Mouse (Mus musculus) forebrain, embryonic 12.5 days (tissue): ENCODE measurements around the gene Psme2. TPM values are rescaled to one million over a fixed set of nuclear protein-coding genes. Genes with fewer than 3 reads are reported as not detected.
A peak's percentile ranks its signal among the peaks of the same experiment; 100 is the strongest.

ENCODE experiments used
- ATAC-seq: fragments of 200-750 bp; cut with Nextera tagmentation; 2 replicates; pipeline ENCODE4 v1.8.0; 2017; ENCODE audit warnings: moderate TSS enrichment; ENCODE audit not compliant: low FRiP score
- H3K27ac ChIP-seq: fragments of 300-500 bp; sonication (generic); 2 replicates; pipeline ENCODE4 v1.5.1; 2016; ENCODE audit warnings: mild to moderate bottlenecking
- H3K27me3 ChIP-seq: fragments of 300-500 bp; sonication (generic); 2 replicates; pipeline ENCODE4 v1.6.1; 2016; ENCODE audit warnings: mild to moderate bottlenecking
- H3K36me3 ChIP-seq: fragments of 300-500 bp; sonication (generic); replicated peaks from 2 replicates; pipeline ENCODE4 v1.6.1; 2016; ENCODE audit warnings: mild to moderate bottlenecking
- H3K4me1 ChIP-seq: fragments of 300-500 bp; sonication (generic); 2 replicates; pipeline ENCODE4 v1.6.1; 2016
- H3K4me2 ChIP-seq: fragments of 300-500 bp; sonication (generic); 2 replicates; pipeline ENCODE4 v1.6.1; 2016; ENCODE audit warnings: mild to moderate bottlenecking, moderate library complexity
- H3K4me3 ChIP-seq: fragments of 300-500 bp; sonication (generic); replicated peaks from 2 replicates; pipeline ENCODE4 v1.5.1; 2016; ENCODE audit warnings: mild to moderate bottlenecking
- H3K9ac ChIP-seq: fragments of 300-500 bp; sonication (generic); 2 replicates; pipeline ENCODE4 v1.6.1; 2016; ENCODE audit warnings: mild to moderate bottlenecking
- H3K9me3 ChIP-seq: fragments of 300-500 bp; sonication (generic); 2 replicates; pipeline ENCODE4 v1.6.1; 2016
- WGBS: fragments of 180-500 bp; shearing (Covaris S2); methylation state at CpG from one replicate; pipeline ENCODE4 v1.1.7; 2016; 5-methylcytosine and 5-hydroxymethylcytosine counted together
- polyA plus RNA-seq: library from polyadenylated mRNA; unstranded; fragments of >200 nt; fragmentation: Nextera tagmentation; extraction: Ambion mirVana; gene quantifications from 2 replicates; pipeline ENCODE4 v1.2.1, GENCODE M21; 2016

Psme2 gene
- polyA plus RNA-seq, 1 experiment from 2014 or later, result 199 TPM

DNA sequence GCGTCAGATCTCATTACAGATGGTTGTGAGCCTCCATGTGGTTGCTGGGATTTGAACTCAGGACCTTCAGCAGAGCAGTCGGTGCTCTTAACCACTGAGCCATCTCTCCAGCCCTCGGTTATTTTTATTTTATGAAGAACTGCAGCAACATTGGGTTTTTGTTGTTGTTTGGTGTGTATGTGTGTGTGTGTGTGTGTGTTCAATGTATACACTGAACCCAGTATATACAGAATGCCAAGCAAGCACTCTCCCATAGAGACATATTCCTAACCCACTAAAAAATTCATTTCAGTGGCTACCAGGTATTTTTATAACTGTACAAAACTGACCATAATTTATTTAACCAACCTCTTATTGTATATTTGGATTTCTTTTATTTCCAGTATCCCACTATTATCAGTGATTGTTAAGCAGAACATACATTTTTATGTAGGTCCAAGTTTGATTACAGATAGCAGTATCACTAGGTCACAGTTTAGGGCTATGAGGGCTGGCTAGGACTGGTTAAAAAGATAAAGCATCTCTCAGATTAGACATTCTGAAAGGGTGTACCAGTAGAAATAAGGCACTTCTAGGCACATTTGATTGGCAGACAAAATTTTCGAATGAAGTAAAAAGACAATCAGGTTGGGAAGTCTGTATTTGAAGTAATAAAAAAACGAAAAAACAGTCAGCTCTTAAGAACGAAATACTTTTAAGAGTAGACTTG, 32.0 kb downstream of the Psme2 start:
- no peak overlapping the region for H3K27ac ChIP-seq
- H3K4me2 ChIP-seq, result peak overlapping the region; percentile 81
- H3K4me1 ChIP-seq, result peaks cover 18% of the 10 kb centered on the region
- 56% methylated on average over 6 of the region's 6 CpGs for WGBS
- peak overlapping the region; percentile 71; the same call in 1 of the 2 replicates for H3K9ac ChIP-seq
- H3K9me3 ChIP-seq, result no peaks in the 10 kb centered on the region
- peak overlapping the region; percentile 69 for H3K4me3 ChIP-seq
- ATAC-seq, result no peak
- H3K27me3 ChIP-seq, result no peaks in the 10 kb centered on the region
- H3K36me3 ChIP-seq, result peaks cover 6% of the 10 kb centered on the region

DNA sequence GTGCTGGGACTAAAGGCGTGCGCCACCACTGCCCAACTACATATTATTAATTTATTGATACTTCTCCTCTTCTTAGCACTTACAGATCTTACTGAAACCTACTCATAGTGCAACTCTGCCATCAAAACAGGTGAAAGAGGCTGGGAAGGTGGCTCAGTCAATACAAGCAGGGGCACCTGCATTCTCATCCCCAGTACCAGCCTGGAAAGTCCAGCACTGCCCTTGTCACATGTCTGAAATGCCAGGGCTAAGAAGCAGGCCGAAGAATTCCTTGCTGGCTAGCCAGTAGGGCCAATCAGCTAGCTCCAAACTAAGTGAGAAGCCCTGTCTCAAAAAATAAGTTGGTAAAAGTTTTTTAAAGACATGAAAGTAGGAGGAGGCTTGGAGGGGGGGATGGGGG, 33.3 kb downstream of the Psme2 start:
- H3K4me2 ChIP-seq, result no peak overlapping the region
- 87% methylated on average over 3 of the region's 3 CpGs for WGBS
- peaks cover 18% of the 10 kb centered on the region for H3K4me1 ChIP-seq
- ATAC-seq, result no peak
- H3K36me3 ChIP-seq, result no peaks in the 10 kb centered on the region
- H3K27me3 ChIP-seq, result no peaks in the 10 kb centered on the region
- no peak overlapping the region for H3K4me3 ChIP-seq
- no peak overlapping the region for H3K27ac ChIP-seq
- no peaks in the 10 kb centered on the region for H3K9me3 ChIP-seq
- H3K9ac ChIP-seq, result no peak overlapping the region

DNA sequence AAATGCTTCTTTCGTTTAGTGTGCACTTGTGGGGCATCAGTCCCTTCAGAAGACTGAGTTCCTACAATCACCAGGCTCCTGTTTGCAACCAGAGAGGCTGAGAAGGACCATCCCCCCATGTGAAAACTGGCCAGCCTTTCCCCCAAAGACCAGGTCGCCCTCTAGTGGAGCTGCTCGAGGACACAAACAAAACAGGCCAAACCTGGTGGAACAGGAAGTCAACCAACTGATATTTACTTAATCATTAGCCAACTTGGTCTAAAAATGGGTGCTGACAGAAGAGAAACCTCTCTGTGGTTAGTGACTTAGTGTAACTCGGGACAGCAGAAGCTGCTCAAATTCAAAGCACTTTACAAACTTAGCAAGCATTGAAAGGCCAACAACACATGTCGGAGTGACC, 33.9 kb downstream of the Psme2 start:
- Histone ChIP-seq H3K9me3 (no peaks in the 10 kb centered on the region), H3K36me3 (no peaks in the 10 kb centered on the region), H3K4me3 (no peak overlapping the region), H3K9ac (no peak overlapping the region), H3K4me1 (peaks cover 16% of the 10 kb centered on the region), H3K27me3 (no peaks in the 10 kb centered on the region), H3K4me2 (no peak overlapping the region), H3K27ac (no peak overlapping the region)
- ATAC-seq, result no peak
- WGBS, result 30% methylated on average over 5 of the region's 5 CpGs

DNA sequence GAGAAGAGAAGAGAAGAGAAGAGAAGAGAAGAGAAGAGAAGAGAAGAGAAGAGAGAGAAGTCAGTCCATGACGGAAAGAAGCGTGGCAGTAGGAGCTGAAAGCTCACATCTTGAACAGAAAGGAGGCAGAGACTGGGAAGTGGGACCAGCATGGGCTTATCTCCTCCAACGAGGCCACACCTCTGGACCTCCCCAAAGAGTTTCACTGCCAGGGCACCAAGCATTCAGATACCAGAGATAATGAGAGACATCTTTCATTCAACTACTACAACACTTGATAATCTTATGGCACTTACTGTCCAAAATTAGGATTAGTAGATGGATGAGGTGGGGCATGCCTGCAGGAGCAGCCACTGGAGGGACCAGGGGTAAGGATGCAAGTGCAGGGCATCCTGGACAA, 35.1 kb downstream of the Psme2 start:
- Histone ChIP-seq H3K9me3 (no peaks in the 10 kb centered on the region), H3K27me3 (no peaks in the 10 kb centered on the region), H3K27ac (no peak overlapping the region), H3K9ac (no peak overlapping the region), H3K36me3 (no peaks in the 10 kb centered on the region), H3K4me2 (no peak overlapping the region), H3K4me1 (peaks cover 5% of the 10 kb centered on the region; the same call in 1 of the 2 replicates), H3K4me3 (no peak overlapping the region)
- ATAC-seq, result no peak
- WGBS, result 75% methylated on average over 3 of the region's 3 CpGs

DNA sequence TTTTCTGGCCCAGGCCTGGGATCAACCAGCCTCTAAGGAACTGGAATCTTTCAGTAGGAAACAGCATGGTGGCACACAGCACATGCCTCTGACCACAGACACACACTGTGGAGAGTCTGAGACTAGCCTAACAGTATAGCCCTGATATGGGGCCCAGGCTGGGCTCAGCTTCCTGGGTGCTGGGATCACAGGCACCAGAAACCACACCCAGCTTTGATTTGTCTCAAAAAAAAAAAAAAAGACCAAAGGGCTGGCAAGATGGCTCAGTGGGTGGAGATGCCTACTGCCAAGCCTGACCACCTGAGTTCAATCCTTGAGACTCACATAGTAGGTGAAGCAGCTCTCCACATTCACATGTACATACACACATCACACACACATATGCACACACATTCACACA, 36.3 kb downstream of the Psme2 start:
- Histone ChIP-seq H3K4me2 (no peak overlapping the region), H3K4me1 (peaks cover 5% of the 10 kb centered on the region; the same call in 1 of the 2 replicates), H3K4me3 (no peak overlapping the region), H3K9ac (no peak overlapping the region), H3K36me3 (no peaks in the 10 kb centered on the region), H3K27ac (no peak overlapping the region), H3K9me3 (no peaks in the 10 kb centered on the region), H3K27me3 (no peaks in the 10 kb centered on the region)
- no peak for ATAC-seq

DNA sequence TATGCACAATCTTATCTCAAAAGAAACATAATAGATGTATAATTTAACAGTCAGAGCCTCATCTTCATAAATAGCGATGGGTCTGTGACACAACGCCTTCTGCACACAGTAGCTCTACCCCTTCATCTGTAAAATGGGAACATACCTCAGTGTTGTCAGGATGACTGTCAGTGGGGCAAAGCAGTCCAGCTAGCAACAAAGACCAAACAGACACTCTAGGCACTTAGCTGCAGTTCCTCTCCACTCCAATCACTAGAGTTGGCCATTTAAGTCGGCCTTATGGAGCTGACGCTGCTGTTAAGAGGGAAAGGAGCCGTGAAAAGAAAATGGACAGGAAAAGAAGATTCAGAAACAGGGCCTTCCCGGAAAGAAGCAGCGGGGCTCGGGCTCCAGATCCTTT, 39.1 kb downstream of the Psme2 start:
- H3K9me3 ChIP-seq, result no peaks in the 10 kb centered on the region
- peaks cover 20% of the 10 kb centered on the region for H3K36me3 ChIP-seq
- no peak overlapping the region for H3K27ac ChIP-seq
- peaks cover under 1% of the 10 kb centered on the region; the same call in 1 of the 2 replicates for H3K4me1 ChIP-seq
- H3K27me3 ChIP-seq, result no peaks in the 10 kb centered on the region
- H3K9ac ChIP-seq, result no peak overlapping the region
- 94% methylated on average over 8 of the region's 8 CpGs for WGBS
- H3K4me2 ChIP-seq, result no peak overlapping the region
- no peak overlapping the region for H3K4me3 ChIP-seq
- no peak for ATAC-seq

DNA sequence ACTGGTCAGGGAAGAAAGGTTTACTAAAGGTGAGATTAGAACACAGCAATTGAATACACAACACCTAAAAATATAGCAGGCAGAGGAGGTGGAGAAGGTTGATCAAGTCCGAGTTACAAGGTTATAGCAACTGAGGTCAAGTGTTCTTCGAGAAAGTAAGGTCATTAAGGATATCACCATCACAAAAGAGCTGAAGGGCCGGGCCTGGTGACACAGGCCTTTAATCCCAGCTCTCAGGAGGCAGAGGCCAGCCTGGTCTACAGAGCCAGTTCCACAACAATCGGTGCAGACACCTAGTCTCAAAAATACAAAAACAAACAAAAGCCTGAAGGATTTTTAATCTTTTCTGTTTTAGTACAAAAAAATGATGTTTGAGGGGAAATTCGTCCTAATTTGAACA, 39.6 kb downstream of the Psme2 start:
- no peak overlapping the region for H3K4me2 ChIP-seq
- no peak for ATAC-seq
- no peaks in the 10 kb centered on the region for H3K4me1 ChIP-seq
- H3K9me3 ChIP-seq, result no peaks in the 10 kb centered on the region
- H3K27me3 ChIP-seq, result no peaks in the 10 kb centered on the region
- H3K36me3 ChIP-seq, result peaks cover 22% of the 10 kb centered on the region
- 71% methylated on average over 5 of the region's 5 CpGs for WGBS
- H3K4me3 ChIP-seq, result no peak overlapping the region
- no peak overlapping the region for H3K27ac ChIP-seq
- no peak overlapping the region for H3K9ac ChIP-seq

DNA sequence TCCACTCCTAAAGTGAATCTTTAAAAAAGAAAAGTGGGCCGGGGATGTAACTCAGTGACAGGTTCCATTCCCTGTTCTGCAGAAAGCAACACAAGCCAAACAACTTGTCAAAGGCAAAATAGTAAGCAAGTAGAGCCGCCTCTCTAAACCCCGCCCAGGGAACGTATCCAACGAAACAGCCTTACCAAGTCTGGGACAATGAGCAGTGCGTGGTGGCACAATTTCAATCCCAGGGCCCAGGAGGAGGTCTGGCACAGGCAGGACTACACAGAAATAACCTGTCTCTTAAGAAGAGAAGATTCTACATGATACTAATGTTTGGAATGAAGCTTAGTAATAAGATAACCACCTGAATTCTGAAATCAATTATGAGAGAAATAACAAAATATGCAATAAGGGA, 40.7 kb downstream of the Psme2 start:
- H3K36me3 ChIP-seq, result peaks cover 26% of the 10 kb centered on the region
- no peaks in the 10 kb centered on the region for H3K27me3 ChIP-seq
- no peaks in the 10 kb centered on the region for H3K9me3 ChIP-seq
- H3K9ac ChIP-seq, result no peak overlapping the region
- no peak overlapping the region for H3K27ac ChIP-seq
- H3K4me2 ChIP-seq, result no peak overlapping the region
- no peak for ATAC-seq
- no peaks in the 10 kb centered on the region for H3K4me1 ChIP-seq
- no peak overlapping the region for H3K4me3 ChIP-seq
- 88% methylated on average over 6 of the region's 6 CpGs for WGBS

DNA sequence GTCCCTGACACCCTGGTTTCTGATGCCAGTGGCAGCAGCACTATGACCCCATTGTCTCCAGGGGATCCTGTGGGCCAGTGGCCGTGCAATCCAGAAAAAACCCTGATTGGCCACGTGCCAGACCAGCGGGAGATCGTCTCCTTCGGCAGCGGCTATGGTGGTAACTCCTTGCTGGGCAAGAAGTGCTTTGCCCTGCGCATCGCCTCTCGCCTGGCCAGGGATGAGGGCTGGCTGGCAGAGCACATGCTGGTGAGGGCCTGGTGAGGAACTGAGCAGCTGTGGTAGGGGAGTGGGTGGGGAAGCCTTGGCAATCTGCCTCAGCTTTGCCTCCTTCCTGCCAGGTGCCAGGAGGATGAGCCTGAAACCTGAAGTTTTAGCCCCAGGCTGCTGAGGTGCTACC, 46.6 kb downstream of the Psme2 start:
- WGBS, result 85% methylated on average over 9 of the region's 9 CpGs
- Histone ChIP-seq H3K27ac (0 out of 2 replicates have a peak overlapping the region, but pooled peaks have one; percentile 19), H3K9me3 (no peaks in the 10 kb centered on the region), H3K36me3 (peaks cover 38% of the 10 kb centered on the region), H3K9ac (peak overlapping the region; percentile 38; the same call in 1 of the 2 replicates), H3K4me2 (no peak overlapping the region), H3K4me3 (no peak overlapping the region), H3K27me3 (no peaks in the 10 kb centered on the region), H3K4me1 (peaks cover 19% of the 10 kb centered on the region)
- no peak for ATAC-seq

DNA sequence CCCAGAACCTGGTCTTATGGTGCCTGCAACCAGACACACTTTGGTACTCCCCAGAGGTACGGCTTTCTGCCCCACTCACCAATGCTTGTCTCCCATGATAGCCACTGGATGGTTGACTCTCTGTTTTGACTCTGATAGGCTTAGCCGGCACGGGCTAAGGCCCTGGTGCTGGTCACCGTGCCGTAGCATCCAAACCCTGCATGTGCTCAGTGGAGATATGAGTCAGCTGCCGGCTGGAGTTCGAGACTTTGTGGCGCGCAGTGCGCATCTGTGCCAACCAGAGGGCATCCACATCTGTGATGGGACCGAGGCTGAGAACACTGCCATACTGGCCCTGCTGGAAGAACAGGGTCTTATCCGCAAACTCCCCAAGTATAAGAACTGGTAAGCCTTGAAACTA, 48.6 kb downstream of the Psme2 start:
- H3K4me3 ChIP-seq, result no peak overlapping the region
- peaks cover 19% of the 10 kb centered on the region for H3K36me3 ChIP-seq
- WGBS, result 97% methylated on average over 12 of the region's 12 CpGs
- no peak overlapping the region for H3K4me2 ChIP-seq
- H3K4me1 ChIP-seq, result peaks cover 19% of the 10 kb centered on the region
- no peak overlapping the region for H3K27ac ChIP-seq
- no peak overlapping the region for H3K9ac ChIP-seq
- 0 out of 2 replicates have a peak, but pooled peaks cover 3% of the 10 kb centered on the region for H3K27me3 ChIP-seq
- no peaks in the 10 kb centered on the region for H3K9me3 ChIP-seq
- ATAC-seq, result no peak

DNA sequence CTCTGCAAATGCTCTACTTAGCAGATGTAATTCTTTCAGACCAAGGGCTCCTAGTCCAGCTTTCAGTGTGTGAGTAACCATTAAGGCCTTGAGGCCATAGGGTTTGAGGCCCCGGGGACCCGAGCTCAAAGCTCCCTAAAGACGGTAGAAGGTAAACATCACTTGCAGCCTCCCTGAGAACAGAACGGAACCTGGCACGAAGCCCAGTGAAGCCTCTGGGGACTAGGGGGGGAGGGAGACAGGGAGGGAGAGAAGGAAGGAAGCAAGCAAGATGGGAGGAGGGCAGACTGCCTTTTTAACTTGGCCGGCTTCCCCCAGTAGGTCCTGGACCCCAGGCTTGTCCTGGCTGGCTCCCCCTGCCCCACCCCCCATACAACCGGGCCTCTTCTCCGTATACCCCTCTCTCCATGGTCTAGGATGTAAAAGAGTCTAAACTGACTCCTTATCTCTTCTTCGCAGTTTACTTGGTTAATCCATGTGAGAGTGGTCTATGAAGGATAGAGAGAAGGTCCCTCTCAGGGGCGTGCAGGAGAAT, 50.1 kb downstream of the Psme2 start:
- H3K9ac ChIP-seq, result peak overlapping the region; percentile 72
- peak overlapping the region; percentile 83 for H3K27ac ChIP-seq
- H3K9me3 ChIP-seq, result no peaks in the 10 kb centered on the region
- peaks cover 16% of the 10 kb centered on the region for H3K36me3 ChIP-seq
- peaks cover 19% of the 10 kb centered on the region for H3K4me1 ChIP-seq
- 0 out of 2 replicates have a peak, but pooled peaks cover 3% of the 10 kb centered on the region for H3K27me3 ChIP-seq
- 7% methylated on average over 10 of the region's 10 CpGs for WGBS
- peak overlapping the region; percentile 90 for H3K4me2 ChIP-seq
- peak; percentile 72 for ATAC-seq
- H3K4me3 ChIP-seq, result peak overlapping the region; percentile 57

DNA sequence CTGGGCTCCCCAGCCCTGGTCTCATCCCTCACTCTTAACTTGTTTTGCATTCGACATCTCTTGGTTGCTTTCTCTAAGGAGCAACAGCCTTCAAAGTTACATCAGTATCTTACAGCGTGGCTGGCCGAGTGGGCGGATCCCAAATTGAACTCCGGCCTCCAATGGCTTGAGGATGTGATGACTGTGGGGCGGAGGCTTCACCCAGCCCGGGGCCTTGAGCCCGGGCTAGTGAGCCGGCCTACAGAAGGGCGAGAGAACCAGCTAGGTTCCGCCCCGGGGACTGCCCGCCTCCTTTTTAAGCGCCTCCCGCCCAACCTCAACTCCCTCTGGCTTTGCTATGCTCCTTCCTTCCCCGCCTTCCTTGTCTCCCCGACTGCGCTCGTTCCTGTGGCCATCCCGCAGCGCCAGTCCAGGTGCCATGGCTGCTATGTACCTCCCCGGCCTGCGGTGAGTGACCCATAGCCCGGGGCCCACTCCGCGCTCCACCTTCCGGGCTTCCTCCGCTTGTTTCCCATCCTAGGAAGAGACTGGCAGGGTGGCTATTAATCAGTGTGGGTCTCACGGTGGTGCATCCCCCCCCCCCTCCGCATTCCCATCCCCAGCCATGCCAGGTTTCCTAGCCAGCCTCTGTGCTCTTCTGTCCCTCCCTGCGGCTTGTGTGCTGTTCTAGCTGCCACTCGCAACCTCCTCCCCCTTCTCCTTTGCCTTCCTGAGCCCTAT, 50.7 kb downstream of the Psme2 start, which contains the start of gene Pck2:
Gene Pck2, plus strand, starts transcription at position 200 of the 720 bp plus-strand sequence.
- H3K9ac ChIP-seq, result peak within 1 kb of the TSS; percentile 72
- H3K27ac ChIP-seq, result peak within 1 kb of the TSS; percentile 83
- H3K4me1 ChIP-seq, result peaks cover 19% of the 10 kb centered on the region
- peak within 1 kb of the TSS; percentile 57 for H3K4me3 ChIP-seq
- peaks cover 13% of the 10 kb centered on the region for H3K36me3 ChIP-seq
- no peaks in the 10 kb centered on the region for H3K9me3 ChIP-seq
- ATAC-seq, result peak; percentile 84
- 0 out of 2 replicates have a peak, but pooled peaks cover 3% of the 10 kb centered on the region for H3K27me3 ChIP-seq
- WGBS, result 0% methylated on average over 32 of the region's 32 CpGs
- peak within 1 kb of the TSS; percentile 90 for H3K4me2 ChIP-seq
